Mouse (Mus musculus) urinary bladder, postnatal 4 days (tissue): ENCODE results near the gene Tsc22d2.
A peak's percentile ranks its signal among the peaks of the same experiment; 100 is the strongest.

Experiments
- DNase-seq, 2 experiments: peaks; one replicate each; pipeline ENCODE4 v3.0.0; 2021 to 2022; ENCODE audit warnings: low spot score in 2 of 2

Tsc22d2 gene

DNA sequence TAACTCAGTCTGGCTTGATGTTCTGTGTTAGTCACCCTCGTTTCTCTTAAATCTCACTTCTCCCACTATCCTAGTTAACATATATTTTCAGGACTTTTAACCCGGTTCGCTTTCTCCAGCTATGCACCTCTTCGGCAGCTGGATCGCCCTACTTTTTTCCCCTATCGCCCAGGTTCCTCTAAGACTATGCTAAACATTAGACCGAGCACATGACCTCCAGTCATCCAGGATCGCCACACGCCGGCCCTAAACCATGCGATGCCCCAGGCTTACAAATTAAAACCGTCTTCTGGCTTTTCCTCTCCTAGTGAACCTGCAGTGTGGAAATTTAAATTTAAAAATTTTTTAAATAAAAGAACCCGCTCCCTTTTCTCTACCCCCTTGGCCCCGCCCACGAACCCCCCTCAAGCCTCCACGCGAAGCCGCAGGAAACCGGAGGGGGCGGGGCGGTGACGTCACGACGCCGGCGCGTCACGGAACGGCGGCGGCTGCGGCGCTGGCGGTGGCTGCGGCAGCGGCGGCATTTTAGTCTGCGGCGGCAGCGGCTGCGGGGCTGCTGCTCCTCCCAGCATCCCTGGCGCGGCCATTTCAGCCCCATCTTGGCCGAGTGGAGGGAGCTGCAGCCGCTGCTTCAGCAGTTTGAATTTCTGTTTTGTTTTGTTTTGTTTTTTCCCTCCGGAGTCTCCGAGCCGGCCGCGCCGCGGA is at the start of gene Tsc22d2:
Tsc22d2 (plus strand) TSS at position 482 of the 705 bp plus-strand sequence.
- DNase-seq = peak; percentile 96 to 99

DNA sequence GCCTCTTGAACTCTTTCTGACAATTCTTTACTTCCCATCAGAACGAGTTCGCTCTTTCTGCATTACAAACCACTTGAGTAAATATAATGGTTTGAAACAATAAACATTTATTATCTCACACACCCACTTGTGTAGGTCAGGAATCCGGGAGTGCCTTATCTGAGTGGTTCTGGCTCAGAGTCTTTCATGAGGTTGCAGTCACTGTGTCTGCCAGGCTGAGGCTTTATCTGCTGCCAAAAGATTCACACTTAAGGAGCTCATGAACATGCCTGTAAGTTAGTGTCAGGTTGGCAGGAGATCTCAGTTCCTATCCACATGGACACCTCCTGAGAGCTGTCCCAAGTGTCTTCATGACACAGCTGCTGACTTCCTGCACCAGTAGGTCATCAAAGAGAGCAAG is 47.8 kb upstream of the Tsc22d2 start:
- no peak for DNase-seq

DNA sequence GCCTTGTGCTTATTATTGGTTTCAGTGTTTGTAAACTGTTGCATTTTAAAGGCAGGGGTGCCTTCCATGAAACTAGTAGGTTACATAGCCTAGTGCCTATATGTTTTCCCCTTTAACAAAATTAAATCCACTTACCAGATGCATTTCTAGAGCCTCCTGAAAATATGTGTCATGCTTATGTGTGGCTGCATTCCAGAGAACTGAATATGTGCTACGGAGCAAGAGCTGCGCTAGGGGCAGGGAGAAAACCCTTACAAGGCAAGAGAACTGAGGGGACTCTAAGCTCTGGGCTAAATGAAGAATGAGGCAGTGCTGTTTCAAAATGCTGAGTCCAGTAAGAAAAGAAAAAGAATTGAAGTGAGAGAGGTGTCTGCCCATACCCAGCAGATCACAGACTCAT is 43.7 kb upstream of the Tsc22d2 start:
- no peak for DNase-seq

DNA sequence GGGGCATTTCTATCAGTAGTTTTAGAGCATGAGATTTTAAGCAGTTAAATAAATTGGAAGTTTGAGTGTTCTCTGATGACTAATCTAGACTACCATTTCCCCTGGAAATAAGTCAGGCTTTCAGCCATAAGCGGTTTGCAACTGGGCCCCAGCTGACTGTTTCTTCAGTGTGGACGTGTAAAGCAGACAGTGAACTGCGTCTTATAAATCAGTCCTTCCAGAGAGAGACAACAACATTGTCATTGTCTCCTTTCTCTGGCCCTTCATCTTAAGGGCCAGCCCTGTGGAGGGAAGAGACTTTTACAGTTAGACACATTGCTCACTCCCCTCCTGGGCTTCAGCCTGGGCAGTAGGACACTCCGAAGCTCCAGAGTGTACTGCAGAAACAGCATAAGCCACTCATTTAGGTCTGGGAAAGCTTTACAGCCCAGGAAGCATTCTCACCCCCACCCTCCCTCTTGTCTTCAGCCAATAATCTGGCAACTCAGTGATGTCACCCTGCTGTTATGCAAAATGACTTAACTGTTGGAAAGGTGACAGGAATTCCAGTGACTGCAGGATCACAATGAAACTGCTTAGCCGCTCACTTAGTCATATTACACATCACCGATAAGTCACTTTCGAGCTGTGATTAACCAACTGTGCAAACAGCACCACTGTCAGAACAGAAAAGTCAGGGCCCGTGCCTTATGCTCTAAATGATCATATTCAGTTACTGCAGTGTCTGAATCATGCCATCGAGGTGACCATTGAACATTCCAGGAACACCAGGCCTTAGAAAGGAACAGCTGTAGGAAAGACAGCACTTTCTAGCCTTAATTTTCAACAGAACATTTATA is 42.2 kb upstream of the Tsc22d2 start:
- peak in 1 of 2 experiments; percentile 55 for DNase-seq

DNA sequence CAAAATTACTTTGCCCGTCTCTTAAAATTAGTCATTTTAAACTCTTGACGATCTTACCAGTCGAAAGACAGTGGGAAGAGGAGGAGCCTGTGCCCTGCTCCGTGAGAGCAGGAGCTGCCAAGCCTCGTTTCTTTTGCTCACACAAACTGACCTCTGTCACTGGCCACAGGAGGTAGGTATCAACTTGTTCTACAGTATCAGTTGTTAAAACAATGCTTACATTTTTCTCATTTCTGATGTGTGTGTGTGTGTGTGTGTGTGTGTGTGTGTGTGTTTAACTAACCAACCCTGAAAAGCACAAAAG is 41.7 kb upstream of the Tsc22d2 start:
- DNase-seq = no peak

DNA sequence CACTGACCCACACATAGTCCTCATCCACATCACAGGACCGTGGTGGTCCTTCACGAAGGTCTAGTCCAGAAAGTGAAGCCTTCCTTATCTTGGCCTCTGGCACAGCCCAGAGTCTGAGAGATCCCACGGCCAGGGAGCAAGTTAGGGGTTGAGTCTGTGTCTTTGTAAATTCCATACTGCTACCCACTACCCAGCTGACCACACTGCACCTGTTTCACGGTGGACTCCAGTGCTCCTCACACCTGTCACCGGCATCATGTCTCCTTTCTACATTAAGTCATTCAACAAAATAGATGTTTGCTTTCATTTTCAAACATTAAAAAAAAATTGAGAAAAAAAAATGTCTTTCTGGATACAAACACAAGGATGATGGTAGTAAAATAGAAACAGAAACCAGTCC is 40.2 kb upstream of the Tsc22d2 start:
- DNase-seq = no peak

DNA sequence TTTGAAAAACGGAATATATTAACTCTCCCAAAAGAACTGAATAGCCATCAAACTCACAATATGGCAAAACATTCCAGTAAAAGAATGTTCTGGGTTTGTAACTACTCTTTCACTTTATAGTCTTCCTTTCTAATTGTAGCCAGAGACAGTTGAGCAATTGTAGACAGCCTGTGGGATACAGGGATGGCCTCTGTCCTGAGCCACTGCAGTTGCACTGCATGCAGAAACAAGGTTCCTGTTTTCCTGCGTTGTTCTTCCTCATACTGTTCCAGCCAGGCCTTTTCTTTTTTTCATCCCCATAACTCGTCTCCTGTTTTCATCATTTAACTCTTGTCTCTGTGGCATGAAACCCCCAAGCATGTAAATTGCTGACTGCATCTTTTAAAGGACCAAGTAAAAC is 37.8 kb upstream of the Tsc22d2 start:
- no peak for DNase-seq

DNA sequence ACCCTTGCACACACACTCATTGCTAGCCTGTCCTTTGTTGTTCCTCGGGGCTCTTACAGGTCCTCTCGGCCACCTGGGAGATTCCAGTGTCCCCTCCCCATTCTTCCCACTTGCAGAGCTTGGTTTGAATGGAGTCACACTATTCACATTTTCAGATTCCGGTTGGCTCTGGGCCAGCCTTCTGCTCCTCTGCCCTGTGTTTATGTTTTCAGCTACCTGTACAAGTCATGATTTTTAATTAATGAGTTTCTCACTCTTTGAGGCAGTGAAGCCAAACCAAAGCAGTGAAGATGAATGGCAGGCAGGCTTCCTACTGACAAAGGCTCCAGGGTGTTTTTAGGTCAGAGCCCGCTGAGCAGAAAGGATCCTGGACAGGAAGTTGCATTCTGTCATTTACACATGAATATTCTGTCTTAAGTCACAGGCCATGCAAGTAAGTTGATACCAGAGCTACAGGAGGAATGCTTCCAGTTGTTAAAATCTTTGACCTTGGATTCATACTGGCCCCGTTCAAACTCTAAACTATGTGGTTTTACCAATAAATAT is 36.9 kb upstream of the Tsc22d2 start:
- no peak for DNase-seq

DNA sequence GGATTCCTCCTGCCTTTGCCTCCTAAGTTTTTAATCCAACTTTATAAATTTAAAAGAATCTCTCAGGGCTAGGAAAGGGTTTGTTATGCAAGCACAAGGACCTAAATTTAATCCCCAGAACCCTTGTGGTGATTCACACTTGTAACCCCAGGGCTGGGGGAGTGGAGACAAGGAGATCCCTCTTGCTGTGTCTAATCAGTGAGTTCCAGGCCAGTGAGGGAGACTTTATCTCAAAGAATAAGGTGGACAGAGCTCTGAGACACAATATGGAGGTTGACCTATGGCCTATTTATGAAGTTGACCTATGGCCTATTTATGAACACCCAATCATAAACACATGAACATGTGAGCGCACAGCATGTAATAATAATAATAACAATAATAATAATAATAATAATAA is 31.8 kb upstream of the Tsc22d2 start:
- DNase-seq = no peak

DNA sequence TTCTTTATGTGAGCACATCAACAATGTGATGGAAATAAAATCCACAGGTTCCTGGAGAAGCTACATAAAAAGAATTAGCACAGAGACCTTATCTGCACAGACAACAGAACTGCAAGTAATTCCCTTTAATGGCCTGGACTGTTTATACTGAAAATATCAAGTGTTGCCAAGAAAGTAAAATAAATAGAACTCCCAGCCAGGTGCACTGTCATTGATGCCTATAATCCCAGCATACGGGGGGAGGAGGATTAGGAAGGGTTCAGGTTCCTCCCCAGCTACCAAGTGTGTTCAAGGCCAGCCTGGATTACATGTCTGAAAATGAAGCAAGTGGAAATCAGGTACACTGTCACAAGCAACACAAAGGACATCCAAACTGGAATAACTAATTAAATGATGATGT is 29.5 kb upstream of the Tsc22d2 start:
- no peak for DNase-seq

DNA sequence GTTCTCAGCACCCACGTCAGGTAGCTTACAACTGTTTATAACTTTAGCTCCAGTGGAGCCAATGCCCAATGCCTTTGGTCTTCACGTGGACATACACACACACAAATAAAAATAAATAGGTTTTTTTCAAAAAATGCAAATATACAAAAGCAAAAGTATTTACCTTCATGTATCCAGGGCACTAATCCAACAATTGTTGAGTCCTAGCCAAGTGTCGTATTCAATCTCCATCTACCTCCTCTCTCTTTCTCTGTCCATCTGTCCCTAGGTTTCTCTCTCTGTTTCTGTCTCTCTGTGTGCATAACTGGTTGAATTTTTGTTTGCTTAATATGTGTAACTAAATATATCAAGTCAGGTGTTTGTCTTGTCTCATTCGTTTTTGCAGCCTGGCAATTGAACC is 25.8 kb upstream of the Tsc22d2 start:
- no peak for DNase-seq

DNA sequence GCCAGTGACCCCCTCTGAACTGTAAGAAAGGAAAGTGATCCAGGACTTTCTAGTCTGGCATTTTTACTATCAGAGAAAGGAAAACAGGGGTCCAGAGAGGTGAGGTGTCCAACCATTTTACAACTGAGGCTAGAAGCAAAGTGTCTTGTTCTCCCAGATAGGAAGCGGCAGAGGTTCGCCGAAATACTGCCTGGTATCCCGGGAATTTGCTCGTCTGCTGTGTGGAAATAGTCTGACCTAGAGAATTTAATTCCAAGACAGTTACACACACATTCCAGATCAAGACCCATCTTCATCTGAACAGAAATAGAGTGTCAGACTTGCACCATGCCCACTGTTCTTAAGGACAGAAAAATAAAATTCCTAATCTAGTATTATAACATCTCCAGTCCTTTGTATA is 16.0 kb upstream of the Tsc22d2 start:
- no peak for DNase-seq

DNA sequence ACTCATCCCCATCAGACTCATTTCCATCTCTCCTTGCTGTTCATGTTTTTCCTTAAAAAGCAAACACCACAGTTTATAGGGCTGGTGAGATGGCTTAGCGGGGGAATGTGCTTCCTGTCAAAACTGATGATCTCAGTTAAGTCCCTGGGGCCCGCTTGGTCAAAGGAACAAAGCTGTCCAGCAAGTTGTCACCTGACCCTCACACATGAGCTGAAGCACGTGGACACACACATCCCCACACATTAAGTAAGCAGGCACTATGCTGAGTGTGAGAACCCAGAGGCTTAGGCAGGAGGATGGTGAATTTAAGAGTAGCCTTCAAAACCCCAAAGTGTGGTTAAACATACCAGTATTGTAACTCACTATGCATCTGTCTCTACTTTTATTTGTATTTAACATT is 14.6 kb upstream of the Tsc22d2 start:
- no peak for DNase-seq

DNA sequence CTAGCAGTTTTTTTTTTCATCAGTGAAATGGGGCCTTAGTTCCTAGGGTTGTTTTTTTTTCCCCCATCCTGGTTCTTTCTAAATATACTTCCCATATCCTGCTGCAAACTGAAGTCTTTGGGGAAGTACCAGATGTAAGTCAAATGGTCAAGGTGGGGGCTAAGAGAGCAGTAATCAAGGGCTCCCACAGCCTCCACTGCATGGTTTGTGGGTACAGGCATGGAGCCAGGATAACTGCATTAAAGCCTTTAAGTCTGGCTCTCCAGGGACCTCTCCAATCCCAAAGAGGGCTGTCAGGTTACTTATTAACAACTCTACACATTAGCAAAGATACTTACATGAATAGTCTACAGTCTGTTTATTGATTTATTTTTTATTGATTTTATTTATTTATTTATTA is 2.8 kb upstream of the Tsc22d2 start:
- no peak for DNase-seq

DNA sequence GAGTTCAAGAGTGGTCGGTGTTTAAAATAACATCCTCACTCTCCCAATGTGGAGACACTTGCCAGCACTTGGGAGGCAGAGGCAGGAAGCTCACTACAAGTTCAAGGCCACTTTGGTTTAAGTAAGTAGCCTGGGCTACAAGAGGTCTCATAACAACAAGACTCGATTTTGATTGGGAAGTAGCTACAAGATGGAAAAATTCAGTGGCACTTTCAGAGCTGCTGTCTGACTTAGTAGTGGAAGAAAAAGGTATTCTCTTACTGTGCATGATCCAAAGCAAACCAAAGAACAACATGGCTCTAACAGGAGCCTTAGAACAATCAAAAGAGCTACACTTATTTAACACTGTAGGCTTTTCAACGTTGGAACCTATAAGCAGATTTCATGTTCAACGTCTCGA is 844 bp upstream of the Tsc22d2 start:
- no peak for DNase-seq

DNA sequence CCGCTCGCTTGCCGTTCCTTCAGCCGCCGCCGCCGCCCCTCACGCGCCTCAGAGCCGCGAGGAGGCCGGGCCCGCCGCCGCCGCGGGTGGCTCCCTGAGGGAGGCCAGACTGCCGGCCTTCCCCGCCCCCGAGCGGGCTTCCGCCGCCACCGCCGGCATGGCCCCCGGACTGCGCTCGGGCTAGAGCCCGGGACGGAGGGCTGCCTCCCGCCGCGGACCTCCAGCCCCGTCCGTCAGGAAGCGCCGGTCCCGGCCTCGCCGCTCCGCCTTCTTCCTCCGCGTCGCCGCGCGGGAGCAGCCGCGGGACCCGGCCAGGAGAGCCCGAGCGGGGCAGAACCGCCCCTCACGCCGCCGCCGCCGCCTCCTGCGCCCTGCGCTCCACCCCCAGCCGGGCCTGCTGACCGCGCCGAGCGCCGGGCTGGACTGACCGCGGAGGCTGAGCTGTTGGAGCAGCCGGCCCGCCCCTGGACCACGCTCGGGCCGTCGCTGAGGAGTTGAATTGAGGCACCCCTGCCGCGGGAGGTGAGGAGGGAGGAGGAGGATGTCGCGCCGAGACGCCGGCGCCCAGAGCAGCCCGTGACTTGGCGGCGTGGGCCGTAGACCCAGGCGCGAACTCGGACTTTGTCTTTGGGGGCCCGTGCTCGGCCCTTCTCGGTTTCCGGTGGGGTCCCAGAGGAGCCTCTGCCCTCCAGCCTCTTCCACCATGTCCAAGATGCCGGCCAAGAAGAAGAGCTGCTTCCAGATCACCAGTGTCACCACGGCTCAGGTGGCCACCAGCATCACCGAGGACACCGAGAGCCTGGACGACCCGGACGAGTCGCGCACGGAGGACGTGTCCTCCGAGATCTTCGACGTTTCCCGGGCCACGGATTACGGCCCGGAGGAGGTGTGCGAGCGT is 720 bp downstream of the Tsc22d2 start:
- DNase-seq = peak; percentile 77 to 82

DNA sequence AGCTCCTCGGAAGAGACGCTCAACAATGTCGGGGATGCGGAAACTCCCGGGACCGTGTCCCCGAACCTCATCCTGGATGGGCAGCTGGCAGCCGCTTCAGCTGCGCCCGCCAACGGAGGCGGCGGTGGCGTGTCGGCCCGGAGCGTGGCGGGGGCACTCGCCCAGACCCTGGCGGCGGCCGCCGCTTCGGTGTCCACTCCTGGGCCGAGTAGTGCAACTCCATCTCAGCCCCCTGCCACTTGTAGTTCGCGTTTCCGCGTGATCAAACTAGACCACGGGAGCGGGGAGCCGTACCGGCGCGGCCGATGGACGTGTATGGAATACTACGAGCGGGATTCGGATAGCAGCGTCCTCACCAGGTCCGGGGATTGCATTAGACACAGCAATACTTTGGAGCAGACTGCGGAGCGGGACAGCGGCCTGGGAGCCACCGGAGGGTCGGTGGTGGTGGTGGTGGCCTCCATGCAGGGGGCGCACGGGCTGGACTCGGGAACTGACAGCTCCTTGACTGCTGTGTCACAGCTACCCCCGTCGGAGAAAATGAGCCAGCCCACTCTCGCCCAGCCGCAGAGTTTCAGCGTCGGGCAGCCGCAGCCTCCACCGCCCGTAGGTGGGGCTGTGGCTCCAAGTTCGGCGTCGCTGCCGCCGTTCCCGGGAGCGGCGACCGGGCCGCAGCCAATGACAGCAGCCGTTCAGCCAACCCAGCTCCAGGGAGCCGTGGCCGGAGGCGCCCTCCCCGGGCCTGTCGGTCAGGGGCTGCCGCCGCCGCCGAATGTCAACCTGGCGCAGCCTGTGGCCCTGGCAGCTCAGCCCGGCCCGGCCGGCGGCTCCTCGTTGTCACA is 1.6 kb downstream of the Tsc22d2 start:
- DNase-seq = peak; percentile 74 to 80

DNA sequence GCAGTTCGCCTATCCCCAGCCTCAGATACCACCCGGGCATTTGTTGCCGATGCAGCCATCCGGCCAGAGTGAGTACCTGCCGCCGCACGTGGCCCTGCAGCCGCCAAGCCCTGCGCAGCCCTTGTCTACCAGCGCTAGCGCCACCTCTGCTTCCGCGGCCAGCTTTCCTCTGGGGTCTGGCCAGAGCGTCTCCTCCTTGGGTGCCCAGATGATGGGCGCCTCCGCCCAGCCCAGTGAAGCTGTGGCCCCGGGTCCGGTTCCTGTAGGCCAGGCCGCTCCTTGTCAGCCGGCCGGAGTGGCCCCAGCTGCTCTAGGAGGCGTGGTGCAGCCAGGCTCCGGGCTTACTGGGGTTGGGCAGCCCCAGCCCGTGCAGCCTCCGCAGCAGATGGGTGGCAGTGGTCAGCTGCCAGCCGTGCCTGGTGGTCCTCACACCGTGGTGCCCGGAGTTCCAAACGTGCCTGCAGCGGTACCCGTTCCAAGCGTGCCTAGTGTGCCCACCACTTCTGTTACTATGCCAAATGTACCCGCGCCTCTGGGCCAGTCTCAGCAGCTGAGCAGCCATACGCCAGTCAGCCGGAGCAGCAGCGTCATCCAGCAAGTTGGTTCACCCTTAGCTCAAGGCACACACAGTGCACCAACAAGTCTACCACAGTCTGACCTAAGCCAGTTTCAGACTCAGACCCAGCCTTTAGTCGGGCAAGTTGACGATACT is 2.4 kb downstream of the Tsc22d2 start:
- peak in 1 of 2 experiments; percentile 40 for DNase-seq

DNA sequence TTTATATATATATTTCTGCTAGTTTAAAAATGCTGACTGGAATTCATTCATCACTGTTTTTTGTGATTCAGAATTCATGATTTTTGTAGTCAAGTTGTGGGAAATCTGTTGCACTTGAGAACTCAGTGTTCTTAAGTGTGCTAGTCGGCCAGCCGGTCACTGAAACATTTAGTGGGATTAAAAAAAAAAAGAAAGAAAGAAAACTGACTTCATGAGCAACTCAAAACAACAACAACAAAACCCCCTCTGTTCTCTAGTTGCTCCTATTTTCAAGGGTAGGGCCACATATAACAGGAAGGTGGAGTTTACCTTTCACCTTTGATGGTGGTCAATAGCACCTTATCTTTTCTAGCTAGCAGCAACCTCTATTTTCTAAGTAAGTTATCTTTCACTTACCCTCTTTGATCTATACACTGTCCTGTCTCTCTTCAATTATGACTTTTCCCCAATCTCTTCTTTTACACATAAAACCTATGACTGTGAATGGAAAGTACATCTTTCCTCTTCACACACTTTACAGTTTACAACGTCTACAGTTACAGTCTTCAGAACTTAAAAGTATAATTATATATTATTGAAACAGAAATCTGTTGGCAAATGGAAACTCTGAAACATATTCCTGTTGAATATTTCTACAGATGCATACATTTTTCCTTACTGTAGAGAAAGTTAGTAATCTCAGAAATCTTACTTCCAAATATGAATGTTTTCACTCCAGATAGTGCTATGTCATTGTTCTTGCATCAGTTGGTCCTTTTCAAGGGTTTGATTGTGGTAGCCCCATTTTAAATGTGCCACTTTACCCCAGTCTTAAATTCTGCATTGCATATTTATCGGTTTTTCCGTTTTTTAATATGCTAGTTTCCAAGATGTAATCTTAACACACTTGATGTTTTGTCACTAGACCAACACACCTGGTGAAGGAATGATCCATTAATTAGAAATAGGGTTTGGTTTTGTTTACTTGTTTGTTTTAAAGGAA is 4.5 kb downstream of the Tsc22d2 start:
- no peak for DNase-seq
